Mouse (Mus musculus) MEL-GATA-1-ER (cell line): Measurements from ENCODE around the gene Actr2.
"Not testable (repeated sequence)": the region's sequence is repeated elsewhere in the genome, so short reads cannot be mapped to it uniquely, and the experiment has no call there.

Source experiments
- DNase-seq: peaks from one replicate; pipeline ENCODE4 v3.0.0-alpha.2; 2012; ENCODE audit warnings: low read depth; ENCODE audit errors: extremely low read depth

Actr2 gene

DNA sequence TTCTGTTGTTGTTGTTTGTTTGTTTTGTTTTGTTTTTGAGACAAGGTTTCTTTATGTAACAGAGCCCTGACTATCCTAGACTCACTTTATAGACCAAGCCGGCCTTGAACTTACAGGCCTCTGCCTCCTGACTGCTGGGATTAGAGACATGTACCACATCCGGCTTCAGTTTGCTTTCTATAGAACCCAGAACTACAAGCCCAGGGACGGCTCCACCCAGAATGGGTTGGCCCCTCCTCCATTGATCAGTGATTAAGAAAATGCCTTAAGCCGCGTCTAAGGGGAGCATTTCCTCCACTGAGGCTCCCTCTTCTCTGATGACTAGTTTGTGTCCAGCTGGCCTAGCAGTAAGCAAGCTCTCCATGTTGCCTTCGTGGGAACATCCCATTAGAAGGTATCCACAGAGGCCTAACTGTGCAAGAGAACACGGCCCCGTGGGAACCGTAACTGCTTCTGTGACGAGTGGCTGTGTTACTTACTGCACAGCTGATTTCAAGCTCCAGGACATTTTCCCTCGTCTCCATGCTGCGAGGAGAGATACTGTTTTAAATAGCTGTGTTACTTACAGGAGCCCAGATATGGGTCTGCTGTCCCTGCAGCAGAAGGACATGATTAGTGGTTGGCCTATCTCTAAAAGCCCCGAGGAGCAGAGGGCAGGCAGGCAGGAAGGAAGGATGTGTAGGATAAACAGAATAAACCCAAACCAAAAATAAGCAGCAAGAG, 59.7 kb downstream of the Actr2 start:
- DNase-seq: peak; percentile 58

DNA sequence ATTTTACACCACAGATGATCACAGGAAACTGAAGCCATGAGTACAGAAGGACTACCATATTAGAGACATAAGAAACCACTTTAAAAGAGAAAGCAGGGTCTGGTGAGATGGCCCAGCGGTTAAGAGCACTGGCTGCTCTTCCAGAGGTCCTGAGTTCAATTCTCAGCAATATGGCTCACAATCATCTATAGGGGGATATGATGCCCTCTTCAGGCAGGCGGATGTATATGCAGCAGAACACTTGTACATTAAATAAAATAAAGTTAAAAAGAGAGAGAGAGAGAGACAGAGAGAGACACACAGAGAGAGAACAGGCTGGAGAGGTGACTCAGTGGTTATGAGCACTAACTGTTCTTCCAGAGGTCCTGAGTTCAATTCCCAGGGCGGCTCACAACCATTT, 67.1 kb downstream of the Actr2 start:
- DNase-seq: no peak

DNA sequence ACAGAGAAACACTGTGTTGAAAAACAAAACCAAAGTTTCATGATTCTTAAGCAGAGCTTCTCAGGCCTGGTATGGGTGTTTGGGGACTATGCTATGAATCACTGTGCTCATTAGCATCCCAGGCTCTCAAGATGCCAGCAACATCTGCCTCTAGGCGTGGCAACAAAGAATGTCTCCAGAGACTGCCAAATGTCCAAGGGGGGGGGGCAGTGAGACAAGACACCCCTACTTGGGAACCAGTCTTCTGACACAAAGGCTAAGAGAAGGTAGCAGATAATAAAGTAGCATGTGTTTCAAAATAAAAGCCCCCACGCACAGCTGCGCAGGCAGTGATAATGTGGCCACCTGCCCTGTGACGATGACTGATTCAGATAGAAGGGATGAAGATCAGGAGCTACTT, 69.5 kb downstream of the Actr2 start:
- no peak for DNase-seq

DNA sequence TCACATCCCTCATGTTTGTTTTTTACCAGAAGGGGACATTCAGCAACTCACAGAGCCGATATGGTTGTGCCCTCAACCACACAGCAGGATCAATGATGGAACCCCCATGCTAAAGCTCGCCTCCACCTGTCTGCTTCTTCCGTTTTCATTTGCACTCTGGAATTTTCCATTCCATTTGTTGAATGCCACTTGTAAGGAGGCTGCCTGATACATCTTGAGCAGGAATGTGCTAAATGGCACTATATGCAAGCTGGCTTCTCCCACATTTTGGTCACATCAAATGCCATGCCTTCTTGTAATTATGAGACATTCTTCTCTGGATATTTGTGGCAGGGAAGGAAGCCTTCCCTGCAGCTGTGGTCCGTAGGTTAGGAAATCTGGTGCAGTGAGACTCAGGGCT, 70.6 kb downstream of the Actr2 start:
- DNase-seq: no peak

DNA sequence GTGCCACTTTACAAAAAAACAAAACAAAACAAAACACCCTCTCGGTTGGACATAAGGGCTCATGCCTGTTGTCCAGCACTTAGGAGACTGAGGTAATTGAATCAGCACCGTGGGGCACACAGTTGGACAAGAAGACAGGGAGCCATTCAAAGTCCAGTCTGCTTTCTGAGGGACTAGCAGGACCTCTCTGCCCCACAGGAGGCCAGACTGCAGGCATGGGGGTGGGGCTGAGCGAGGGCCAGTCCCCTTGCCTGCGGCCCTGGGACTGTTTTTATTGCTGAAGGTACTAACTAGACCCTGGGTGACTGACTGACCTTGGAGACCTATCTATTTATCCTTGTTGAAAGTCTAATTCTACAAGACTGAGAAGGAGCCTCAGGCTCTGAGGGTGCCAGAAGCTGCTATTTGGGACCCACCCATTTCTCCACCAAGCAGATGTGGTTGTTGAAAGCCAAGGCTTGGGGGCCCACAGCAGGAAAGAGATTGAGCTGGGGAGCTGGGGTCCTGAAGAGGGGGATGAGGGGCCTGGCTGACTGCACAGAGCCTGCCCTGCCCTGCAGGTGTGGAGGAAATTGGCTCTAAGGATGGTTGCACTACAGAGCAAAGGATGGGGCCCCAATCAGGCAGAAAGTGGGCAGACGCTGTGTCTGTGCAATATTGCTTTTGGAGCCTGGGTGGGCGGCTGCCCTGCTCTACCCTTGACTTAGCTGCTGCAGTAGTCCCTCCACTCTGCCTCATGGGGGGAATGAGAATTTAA, 71.4 kb downstream of the Actr2 start:
- DNase-seq: no peak

DNA sequence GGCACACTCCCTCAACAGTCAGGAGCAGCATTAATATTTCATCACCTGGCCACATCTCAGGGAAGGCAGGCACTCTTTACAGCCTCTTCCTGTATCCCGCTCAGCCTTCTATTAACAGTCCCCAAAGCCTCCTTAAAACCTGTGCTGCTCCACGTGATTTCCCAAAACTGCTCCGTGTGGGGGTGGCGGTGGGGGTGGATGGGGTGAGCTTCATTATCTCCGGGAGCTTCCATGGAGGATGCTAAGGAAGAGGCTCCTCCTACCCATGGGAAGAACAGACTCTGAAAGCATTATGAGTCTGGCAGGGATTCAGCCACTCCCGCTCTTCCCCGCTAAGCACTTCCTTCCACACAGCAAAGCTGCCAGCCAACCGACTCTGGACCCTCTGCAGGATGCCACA, 74.0 kb downstream of the Actr2 start:
- DNase-seq: no peak

DNA sequence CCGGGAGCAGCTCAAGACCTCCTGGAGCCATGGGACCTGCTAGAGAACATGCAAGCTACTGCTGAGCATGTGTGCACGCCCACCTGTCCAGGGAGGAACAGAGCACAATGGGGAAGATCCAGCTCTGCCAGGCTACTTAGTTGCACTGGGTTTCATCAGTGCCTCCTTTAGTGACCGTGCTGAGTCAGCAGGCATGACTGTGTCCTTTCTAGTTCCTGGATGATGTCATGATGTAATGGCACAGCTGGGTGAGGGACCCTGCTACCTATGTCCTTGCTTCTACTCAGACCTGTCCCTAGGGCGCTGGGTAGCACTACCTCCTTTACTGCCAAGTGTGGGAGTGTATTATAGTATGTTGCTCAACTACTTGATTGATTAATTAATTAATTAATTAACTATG, 75.0 kb downstream of the Actr2 start:
- no peak for DNase-seq

DNA sequence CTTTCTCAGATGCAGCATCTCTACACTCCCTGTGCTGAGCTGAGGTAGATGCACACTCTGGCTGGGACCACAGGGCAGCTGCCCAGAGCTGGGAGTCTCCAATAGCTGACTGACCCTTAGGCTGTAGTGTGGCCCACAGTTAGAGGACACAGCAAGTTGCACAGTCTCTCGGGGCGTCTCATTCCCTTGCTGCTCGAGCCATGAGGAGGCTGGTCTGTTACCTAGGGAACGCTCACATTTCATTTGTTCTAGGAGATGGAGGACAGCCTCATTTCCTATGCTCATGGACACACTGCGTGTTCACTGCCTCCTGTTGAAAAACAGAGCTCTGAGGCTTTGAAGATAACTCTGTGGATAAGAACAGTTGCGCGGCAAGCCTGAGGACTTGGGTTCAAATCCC, 76.7 kb downstream of the Actr2 start:
- DNase-seq: no peak

DNA sequence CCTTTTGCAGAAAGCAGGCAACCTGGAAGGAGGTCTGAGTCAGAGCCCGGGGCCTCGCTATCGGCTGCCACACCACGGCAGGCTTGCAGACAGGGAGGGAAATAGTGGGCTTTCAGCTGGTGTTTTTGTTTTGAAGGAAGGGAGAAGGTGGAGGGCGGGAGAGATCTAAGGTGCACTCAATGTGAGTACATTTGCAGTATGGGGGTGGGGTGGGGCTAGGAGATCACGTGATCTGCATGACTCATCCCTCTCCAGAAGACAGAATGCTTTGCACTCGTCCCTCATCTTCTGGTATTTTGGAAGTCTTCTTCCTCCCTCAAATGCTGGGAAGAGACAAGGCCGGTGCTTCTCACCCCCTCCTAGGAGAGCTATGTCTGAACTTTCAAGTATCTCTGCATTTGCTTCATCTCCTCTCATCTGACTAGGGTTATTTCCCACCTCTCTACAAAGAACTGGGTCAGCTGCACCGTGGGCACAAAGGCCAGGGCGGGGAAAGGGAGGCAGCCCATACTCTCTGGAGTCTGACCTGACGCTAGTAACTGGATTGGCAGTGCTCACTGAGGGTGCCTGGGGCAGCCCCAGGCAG, 77.3 kb downstream of the Actr2 start:
- peak; percentile 39 for DNase-seq

DNA sequence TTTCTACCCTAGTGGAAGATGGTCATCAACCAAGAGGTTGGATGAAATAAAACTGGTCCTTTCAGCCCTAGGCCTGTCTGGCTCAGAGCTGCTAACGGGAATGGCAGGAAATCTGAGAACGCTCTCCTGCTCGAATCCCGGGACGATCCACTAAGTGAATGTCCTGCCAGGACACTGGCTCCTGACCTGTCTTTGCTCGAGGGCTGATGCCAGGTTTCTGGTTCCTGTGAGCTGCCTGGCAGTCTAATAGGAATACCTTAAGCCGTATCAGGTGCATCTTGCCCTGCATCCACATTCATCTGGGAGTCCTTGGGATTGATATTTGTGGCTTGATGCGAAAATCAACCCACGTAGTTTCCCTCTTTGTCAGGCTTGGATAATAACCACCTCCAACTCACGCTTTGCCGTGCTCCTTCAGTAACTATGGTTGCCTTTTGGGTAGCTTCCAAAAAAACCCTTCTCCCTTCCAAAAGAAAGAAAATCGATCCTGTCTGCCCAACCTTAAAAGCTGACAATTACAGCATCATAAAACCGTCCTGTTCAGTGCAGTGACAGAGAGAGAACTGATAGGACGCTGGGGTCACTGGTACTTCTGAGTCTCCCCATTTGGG, 78.3 kb downstream of the Actr2 start:
- no peak for DNase-seq

DNA sequence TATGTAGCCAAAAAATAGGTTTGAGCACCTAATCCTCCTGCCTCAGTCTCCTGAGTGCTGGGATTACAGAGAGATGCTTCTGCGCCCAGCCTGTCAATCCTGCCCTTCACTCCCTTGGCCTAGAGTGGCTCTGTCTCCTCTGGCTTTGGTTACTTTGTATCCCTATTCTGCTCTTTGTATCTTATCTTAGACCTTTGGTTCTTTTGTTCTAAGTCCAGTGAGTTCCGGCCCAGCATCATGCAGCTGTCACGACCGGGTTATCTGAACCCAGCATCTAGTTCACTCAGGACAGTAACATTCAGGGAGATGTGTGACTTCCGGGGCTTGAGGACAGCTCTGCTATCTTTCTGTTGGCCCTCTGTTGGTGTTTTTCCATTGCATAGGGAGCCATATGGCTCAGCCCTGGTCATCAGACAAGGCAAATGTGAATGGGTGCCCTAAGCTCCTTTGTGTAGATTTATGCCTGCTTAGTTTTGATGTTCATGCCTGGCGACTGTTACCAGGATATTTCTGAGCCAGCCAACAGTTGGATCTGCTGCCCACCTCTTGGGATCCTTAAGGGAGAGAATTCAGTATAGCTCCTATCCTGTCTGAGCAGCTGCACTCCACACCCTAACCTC, 79.1 kb downstream of the Actr2 start:
- DNase-seq: no peak

DNA sequence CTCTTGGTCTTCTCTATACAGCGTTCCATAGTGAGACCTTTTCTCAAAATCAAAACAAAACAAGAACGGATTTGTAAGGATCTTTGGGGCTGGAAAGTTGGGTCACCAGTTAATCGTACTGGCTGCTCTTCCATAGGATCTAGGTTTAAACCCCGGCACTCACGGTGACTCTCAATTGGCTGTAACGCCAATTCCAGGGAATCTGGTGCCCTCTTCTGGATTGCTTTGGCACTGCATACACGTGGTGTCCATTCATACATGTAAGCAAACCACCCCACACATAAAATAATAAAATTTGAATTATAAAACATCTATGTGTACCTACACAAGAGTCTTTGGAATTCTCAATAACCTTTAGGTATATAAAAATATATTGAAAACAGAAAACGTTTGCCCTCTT, 81.2 kb downstream of the Actr2 start:
- DNase-seq: peak; percentile 71

DNA sequence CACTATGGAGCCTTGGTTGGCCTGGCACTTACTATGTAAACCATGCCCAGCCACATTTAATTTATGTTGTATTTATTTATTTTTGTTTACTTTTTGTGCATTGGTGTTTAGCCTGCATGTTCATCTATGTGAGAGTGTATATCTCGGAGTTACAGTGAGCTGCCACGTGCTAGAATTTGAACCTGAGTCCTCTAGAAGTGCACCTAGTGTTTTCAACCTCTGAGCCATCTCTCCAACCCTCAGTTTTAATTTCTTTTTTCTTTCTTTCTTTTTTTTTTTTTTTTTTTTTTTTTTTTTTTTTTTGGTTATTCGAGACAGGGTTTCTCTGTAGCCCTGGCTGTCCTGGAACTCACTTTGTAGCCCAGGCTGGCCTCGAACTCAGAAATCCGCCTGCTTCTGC, 81.7 kb downstream of the Actr2 start:
- DNase-seq: not testable (repeated sequence)

DNA sequence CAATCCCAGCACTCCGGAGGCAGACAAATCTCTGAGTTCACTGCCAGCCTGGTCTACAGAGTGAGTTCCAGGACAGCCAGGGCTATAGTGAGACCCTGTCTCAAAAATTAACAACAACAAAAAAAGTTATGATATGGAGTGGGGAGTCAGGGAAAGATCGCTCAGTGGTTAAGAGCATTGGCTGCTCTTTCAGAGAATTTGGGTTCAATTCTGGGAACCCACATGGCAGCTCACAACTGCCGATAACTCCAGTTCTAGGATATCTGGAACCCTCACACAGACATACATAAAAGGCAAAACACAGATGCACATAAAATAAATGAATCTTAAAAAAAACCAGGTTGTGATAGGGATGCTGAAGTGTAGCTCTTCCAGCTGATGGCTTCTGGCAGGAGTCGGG, 83.7 kb downstream of the Actr2 start:
- DNase-seq: no peak

DNA sequence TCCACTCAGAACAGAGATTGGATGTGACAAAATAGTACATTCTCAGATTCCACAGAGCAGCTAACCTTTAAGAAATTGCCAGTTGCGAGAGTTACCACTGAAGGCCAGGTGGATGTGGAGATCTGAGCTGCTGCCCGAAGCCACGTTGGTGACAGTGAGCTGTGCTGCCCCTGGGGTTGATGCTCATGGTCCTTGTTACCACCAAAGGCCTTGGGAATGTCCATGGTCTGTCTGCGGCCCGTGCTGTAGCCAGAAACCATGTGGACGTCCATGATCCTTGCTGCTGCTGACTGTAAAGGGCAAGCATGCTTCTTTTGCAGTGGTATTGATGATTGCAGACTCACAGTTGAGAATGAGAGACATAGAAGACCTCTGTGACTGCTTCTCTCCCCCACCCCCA, 84.3 kb downstream of the Actr2 start:
- no peak for DNase-seq

DNA sequence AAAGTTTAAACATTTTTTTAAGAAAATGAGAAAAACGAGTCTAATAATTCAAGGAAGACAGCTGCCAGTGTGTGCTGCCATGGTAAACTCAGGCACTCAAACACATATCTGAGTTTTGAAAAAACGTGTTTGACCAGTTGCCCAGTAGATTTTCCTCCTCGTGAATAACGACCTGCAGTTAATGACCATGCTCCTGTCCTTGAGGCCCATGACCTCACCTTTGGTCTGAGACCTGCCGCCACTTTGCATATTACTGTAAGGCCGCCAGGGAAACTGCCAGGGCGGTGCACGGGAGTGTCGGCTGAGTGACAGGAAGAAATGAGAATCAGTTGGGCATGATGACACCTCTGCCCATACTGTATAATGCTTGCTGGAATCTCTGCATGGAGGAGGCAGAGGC, 85.0 kb downstream of the Actr2 start:
- no peak for DNase-seq

DNA sequence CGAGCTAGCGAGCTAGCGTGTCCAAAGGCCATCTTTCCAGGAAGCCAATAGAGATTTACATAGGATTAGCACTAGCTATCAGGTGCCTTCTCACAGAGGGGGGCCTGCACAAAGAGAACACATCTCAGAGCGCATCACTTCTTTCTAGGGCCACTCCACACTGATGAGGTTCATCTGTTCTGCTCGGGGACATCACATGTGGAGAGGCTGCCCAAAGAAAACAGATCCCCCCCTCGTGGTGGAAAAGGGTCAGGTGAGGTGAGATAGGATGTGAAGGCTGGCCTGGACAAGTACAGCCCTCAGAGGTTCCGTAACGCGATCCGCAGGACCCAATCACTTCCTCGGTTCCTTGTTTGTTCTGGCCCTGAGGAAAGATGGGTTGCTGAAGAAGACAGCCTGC, 86.8 kb downstream of the Actr2 start:
- DNase-seq: no peak

DNA sequence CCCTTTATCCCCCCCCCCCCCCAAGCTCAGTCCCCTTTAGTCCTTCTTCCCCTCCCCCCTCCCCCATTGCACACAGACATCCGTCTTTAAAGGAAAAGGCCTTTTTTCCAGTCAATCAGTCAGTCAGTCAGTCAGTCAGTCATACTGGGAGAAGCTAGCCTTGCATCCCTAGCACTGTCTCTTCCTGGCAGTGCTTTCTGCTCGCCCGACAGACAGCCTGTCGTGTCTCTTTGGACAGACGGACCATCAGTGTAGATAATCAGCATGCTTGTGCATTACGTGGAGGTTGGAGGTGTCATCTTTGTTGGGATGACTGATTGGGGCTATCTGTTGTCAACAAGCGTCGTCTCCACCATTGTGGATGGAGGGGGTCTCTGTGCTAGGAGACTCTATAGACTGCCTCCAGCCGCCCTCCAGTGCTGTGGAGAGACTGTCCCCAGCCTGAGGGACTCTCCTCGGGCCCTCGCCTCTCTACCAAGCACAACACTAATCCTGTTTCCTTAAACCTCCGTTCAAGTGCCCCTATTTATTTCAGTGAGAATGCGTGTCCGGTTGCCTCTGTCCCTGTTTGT, 89.7 kb downstream of the Actr2 start:
- no peak for DNase-seq

DNA sequence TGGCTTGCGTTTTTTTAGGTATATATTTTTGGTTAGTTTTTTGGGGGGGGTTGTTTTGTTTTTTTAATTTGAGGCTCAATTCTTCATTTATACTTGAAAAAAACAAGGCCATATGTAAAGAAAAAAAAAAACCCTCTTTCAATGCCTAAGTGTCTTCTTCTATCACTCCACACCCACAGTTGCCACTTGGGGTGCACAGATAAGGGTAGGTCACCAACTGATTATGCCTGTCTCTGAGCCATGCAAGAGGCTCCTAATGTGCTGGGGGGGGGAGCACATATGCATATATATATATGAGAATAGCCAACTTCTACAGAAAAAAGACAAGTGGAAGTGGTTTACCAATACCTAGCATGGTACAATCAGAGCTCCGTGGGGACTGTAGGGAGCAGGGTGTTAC, 90.3 kb downstream of the Actr2 start:
- peak; percentile 49 for DNase-seq

DNA sequence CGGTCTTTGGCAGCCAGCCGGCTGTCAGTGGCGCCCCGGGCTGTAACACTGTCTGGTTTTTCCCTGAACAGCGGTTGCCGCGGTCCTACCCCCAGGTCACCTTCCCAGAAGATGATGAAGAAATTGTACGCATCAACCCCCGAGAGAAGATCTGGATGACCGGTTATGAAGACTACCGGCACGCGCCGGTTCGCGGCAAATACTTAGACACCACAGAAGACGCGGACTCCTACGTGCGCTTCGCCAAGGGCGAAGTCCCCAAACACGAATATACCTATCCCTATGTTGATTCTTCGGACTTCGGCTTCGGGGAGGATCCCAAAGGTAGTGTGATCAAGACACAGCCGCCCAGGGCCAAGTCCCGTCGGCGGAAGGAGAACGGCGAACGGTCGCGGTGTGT, 92.0 kb downstream of the Actr2 start:
- DNase-seq: no peak

DNA sequence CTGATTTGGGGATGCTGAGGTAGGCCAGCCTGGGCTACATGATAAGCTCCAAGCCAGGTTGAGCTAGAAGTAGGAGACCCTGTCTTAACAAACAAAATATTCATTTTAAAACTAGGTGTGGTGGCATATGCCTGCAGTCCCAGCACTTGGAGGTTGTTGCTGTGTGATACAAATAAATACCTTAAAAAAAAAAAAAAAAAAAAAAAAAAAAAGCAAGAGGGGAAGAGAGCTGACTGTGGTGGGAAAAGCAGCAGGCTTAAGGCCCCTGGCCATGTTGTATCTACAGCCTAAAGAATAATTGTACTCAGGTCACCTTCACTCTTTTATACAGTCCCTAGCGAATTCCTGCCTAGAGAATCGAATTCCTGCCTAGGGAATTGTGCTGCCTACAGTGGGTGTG, 93.8 kb downstream of the Actr2 start:
- DNase-seq: no peak

DNA sequence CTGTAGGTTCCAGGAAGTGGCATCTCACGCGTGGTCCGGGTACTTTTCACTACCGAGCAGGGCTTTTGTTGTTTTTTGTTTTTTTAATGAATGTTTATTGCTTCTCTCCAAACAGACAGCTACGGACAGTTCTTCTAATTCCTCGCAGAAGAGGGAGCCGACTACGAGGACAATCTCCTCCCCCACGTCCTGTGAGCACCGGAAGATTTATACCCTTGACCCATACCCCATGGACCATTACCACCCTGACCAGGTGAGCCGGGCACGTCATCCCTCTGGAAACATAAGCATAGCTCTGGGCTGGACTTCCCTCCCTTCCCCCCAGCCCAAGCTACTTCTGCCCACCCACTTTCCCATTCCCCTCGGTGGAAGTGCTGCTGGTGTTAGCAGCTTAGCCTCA, 94.8 kb downstream of the Actr2 start:
- DNase-seq: no peak
